38 mouse cellular contexts compared by ENCODE assay signal in the genomic region with DNA sequence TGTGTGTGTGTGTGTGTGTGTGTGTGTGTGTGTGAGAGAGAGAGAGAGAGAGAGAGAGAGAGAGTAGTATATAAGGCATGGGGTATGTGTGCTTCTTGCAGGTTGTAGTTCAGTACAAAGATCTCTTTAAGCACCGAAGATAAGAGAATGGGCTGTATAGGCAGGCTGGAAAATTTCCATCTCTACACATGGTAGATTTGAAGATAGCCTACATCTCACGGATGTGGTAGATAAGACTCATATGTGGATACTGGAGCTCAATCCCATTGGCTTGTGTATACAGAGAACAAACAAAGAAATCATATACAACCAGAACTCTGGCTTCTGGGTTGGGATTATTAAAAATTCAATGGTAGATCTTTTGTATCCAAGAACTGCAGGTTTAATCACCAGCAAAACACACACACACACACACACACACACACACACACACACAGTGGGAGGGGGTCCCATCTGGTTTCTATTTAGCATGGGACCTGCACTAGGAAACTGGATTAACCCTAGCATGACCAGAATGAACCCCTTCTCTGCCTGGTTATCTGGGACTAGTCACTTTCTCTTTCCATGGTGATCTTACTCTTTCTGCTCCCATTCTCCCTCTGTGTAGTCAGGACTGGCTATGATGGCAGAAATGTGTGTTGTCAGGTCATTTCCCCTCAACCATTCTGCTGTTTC. TPM values are rescaled to one million over a fixed set of nuclear protein-coding genes. Genes with fewer than 3 reads are reported as not detected.
A peak's percentile ranks its signal among the peaks of the same experiment; 100 is the strongest.
DNase-seq lines count a peak whose midpoint lies in the region; ATAC-seq lines count a peak whose summit lies in the region.
"Had no signal": no experiment of that assay in that cellular context is flagged by ENCODE, and none has a peak within 500 bp of the region (broad histone marks: within the 10 kb centered on the region; RNA-seq: fewer than 3 reads in every experiment).

No protein-coding gene starts in this region.

- H3K4me3 ChIP-seq in limb, embryonic 10.5 days, result 0 out of 2 replicates have a peak overlapping the region, but pooled peaks have one; percentile 2
- H3K4me3 ChIP-seq: erythroblast, embryonic 14.5 days; forebrain, embryonic 12.5 days; hindbrain, embryonic 13.5 days; liver, embryonic 12.5 days; myocyte had no signal

- no peaks in the 10 kb centered on the region for H3K36me3 ChIP-seq in limb, embryonic 10.5 days
- H3K36me3 ChIP-seq: forebrain, embryonic 12.5 days; hindbrain, embryonic 13.5 days; liver, embryonic 12.5 days had no signal

- H3K27ac ChIP-seq in limb, embryonic 10.5 days, result peak overlapping the region; percentile 77
- H3K27ac ChIP-seq: forebrain, embryonic 12.5 days; hindbrain, embryonic 13.5 days; liver, embryonic 12.5 days had no signal

- DNase-seq in CD4-positive helper T cell, adult 2 months (ENCODE audit: low read depth, low spot score), result peak; percentile 55
- peak; percentile 29 for DNase-seq in embryo, embryonic 9.5 days (ENCODE audit: extremely low spot score)
- peak; percentile 76 for DNase-seq in limb, embryonic 10.5 days (ENCODE audit: low spot score)
- no peak for DNase-seq in adrenal gland, postnatal 25 days
- no peak for DNase-seq in frontal cortex, postnatal 25 days (ENCODE audit: low spot score in 2 of 2)
- DNase-seq in gastrocnemius, postnatal 4 days (ENCODE audit: low spot score in 2 of 2), result no peak
- no peak for DNase-seq in thymus, postnatal 25 days
- DNase-seq: adrenal gland, postnatal 14 days; cerebellum, adult 11-12 months; cerebellum, adult 9-11 months; heart, postnatal 14 days; kidney, adult 11 months; kidney, postnatal 14 days; liver, postnatal 0 days; lung, postnatal 36 days; retina, postnatal 1 day; right cerebral cortex, postnatal 14 days had no signal

- no peaks in the 10 kb centered on the region for H3K9me3 ChIP-seq in limb, embryonic 10.5 days (replicated peaks)
- H3K9me3 ChIP-seq: forebrain, embryonic 12.5 days; hindbrain, embryonic 13.5 days; liver, embryonic 12.5 days had no signal

- no peaks in the 10 kb centered on the region for H3K27me3 ChIP-seq in limb, embryonic 10.5 days (ENCODE audit: low read depth, poor library complexity, severe bottlenecking)
- H3K27me3 ChIP-seq: forebrain, embryonic 12.5 days; hindbrain, embryonic 13.5 days had no signal

- ATAC-seq in CD4-positive, CD25-positive, alpha-beta regulatory T cell, adult 4 months, result peak; percentile 45
- ATAC-seq: inflammation-experienced regulatory T-cells, adult 6 months; liver, embryonic 12.5 days; liver, postnatal 0 days; midbrain, embryonic 16.5 days had no signal

- 65% methylated on average over 2 of the region's 2 CpGs for WGBS in limb, embryonic 10.5 days

- peaks cover 37% of the 10 kb centered on the region for H3K4me1 ChIP-seq in limb, embryonic 10.5 days
- H3K4me1 ChIP-seq: forebrain, embryonic 12.5 days; hindbrain, embryonic 13.5 days; liver, embryonic 12.5 days had no signal

RNA-seq across cellular contexts. Expression of gene Itk, which starts 28.2 kb away (rescaled TPM):
- polyA plus RNA-seq in CD4-positive, CD25-positive, alpha-beta regulatory T cell, adult 4 months (2017; shearing (Covaris generic)), result 100 to 1,000 TPM; 152 to 211 TPM
- not detected in 2 replicates for polyA plus RNA-seq in limb, embryonic 10.5 days (2016; fragmentation: Nextera tagmentation; extraction: Ambion mirVana)
- total RNA-seq in adrenal gland, postnatal 25 days (2021), result 0.30 TPM in 1 of 2 replicates, not detected in the other
- under 1 TPM; 0.22 to 0.23 TPM for total RNA-seq in gastrocnemius, postnatal 4 days (2021)
- total RNA-seq: gastrocnemius, adult 8-10 months had no signal
- polyA plus RNA-seq: forebrain, embryonic 12.5 days; heart, embryonic 14.5 days; hindbrain, embryonic 13.5 days; liver, embryonic 12.5 days; midbrain, embryonic 11.5 days; midbrain, embryonic 16.5 days; neural tube, embryonic 14.5 days had no signal

RNA-seq across cellular contexts. Expression of gene Fam71b, which starts 35.2 kb away (rescaled TPM):
- under 1 TPM in 1 of 2 experiments, not detected in 1; 0.28 TPM for polyA plus RNA-seq in CD4-positive, CD25-positive, alpha-beta regulatory T cell, adult 4 months (2017; shearing (Covaris generic))
- polyA plus RNA-seq in limb, embryonic 10.5 days (2016; fragmentation: Nextera tagmentation; extraction: Ambion mirVana), result not detected in 2 replicates
- total RNA-seq in adrenal gland, postnatal 25 days (2021), result not detected in 2 replicates
- not detected for total RNA-seq in gastrocnemius, postnatal 4 days (2021)
- total RNA-seq: adrenal gland, postnatal 14 days; common myeloid progenitor, adult 5-6 weeks; gastrocnemius, adult 8-10 months; granulocyte monocyte progenitor cell, adult 5-6 weeks; heart, postnatal 14 days; layer of hippocampus, postnatal 25 days; left cerebral cortex, postnatal 10 days had no signal
- polyA plus RNA-seq: embryonic facial prominence, embryonic 14.5 days; erythroblast, embryonic 14.5 days; forebrain, embryonic 12.5 days; heart, embryonic 14.5 days; hindbrain, embryonic 13.5 days; kidney, embryonic 14.5 days; limb, embryonic 14.5 days; liver, embryonic 12.5 days; liver, postnatal 0 days; lung, embryonic 16.5 days; midbrain, embryonic 11.5 days; midbrain, embryonic 16.5 days; neural tube, embryonic 14.5 days; stomach, embryonic 14.5 days had no signal

RNA-seq across cellular contexts. Expression of gene Cyfip2, which starts 48.5 kb away (rescaled TPM):
- 10 to 100 TPM; 62.3 to 90.1 TPM for polyA plus RNA-seq in CD4-positive, CD25-positive, alpha-beta regulatory T cell, adult 4 months (2017; shearing (Covaris generic))
- 9.7 and 14.7 TPM in 2 replicates for polyA plus RNA-seq in limb, embryonic 10.5 days (2016; fragmentation: Nextera tagmentation; extraction: Ambion mirVana)
- 70.2 and 81.2 TPM in 2 replicates for total RNA-seq in adrenal gland, postnatal 25 days (2021)
- 1 to 10 TPM; 2.1 to 2.3 TPM for total RNA-seq in gastrocnemius, postnatal 4 days (2021)

Comparison
In these comparisons a context has a peak if more than half of its experiments do, and no peak if none do; other contexts are left out.
1. DNase-seq: peak in CD4-positive helper T cell, adult 2 months (single experiment), embryo, embryonic 9.5 days (single experiment) and limb, embryonic 10.5 days (single experiment); none in adrenal gland, postnatal 25 days (single experiment), frontal cortex, postnatal 25 days (0 of 2), gastrocnemius, postnatal 4 days (0 of 2) and thymus, postnatal 25 days (single experiment).
2. RNA of gene Cyfip2, which starts 48.5 kb away (total RNA-seq): 70.2 to 81.2 TPM in adrenal gland, postnatal 25 days; 2.1 to 2.3 TPM in gastrocnemius, postnatal 4 days; every median in the first group is over 10 times any median in the second.